Mouse (Mus musculus): Measurements from ENCODE around the gene Cln5. TPM values are rescaled to one million over a fixed set of nuclear protein-coding genes. Genes with fewer than 3 reads are reported as not detected.

Cln5 gene
- polyA plus RNA-seq, 1 experiment from 2014 or later: 38.3 TPM

- Histone ChIP-seq H3K4me3 (ENCODE audit: low read length) (no peak overlapping the region), H3K27me3 (ENCODE audit: control insufficient read depth, insufficient read depth, low read length) (no peaks in the 10 kb centered on the region), H3K4me1 (ENCODE audit: control insufficient read depth, insufficient read depth, low read length) (no peaks in the 10 kb centered on the region), H3K27ac (ENCODE audit: low read depth, low read length) (no peak overlapping the region), H3K36me3 (ENCODE audit: control insufficient read depth, insufficient read depth, low read length) (peaks cover 61% of the 10 kb centered on the region), H3K4me2 (replicated peaks; ENCODE audit: low read depth, low read length) (no peak overlapping the region), H3K9ac (ENCODE audit: low read depth, low read length) (no peak overlapping the region), H3K9me3 (ENCODE audit: control insufficient read depth, low read length) (no peaks in the 10 kb centered on the region)
- WGBS: 76% methylated on average over 6 of the region's 6 CpGs
- ATAC-seq (ENCODE audit: low FRiP score, low TSS enrichment): no peak
Measured at GRCm38 (mm10) chr14:103088624-103089023, 18.6 kb downstream of the Cln5 start.

GRCm38 (mm10) chr14:103093236-103093635 is 23.2 kb downstream of the Cln5 start:
- no peaks in the 10 kb centered on the region for H3K27me3 ChIP-seq (ENCODE audit: control insufficient read depth, insufficient read depth, low read length)
- no peaks in the 10 kb centered on the region for H3K4me1 ChIP-seq (ENCODE audit: control insufficient read depth, insufficient read depth, low read length)
- 84% methylated on average over 3 of the region's 3 CpGs for WGBS
- H3K4me3 ChIP-seq (ENCODE audit: low read length): no peak overlapping the region
- ATAC-seq (ENCODE audit: low FRiP score, low TSS enrichment): no peak
- H3K36me3 ChIP-seq (ENCODE audit: control insufficient read depth, insufficient read depth, low read length): peaks cover 39% of the 10 kb centered on the region
- no peak overlapping the region for H3K4me2 ChIP-seq (replicated peaks; ENCODE audit: low read depth, low read length)
- H3K9ac ChIP-seq (ENCODE audit: low read depth, low read length): no peak overlapping the region
- no peak overlapping the region for H3K27ac ChIP-seq (ENCODE audit: low read depth, low read length)
- H3K9me3 ChIP-seq (ENCODE audit: control insufficient read depth, low read length): no peaks in the 10 kb centered on the region

GRCm38 (mm10) chr14:103093670-103094069 is 23.7 kb downstream of the Cln5 start:
- Histone ChIP-seq H3K4me3 (ENCODE audit: low read length) (no peak overlapping the region), H3K36me3 (ENCODE audit: control insufficient read depth, insufficient read depth, low read length) (peaks cover 35% of the 10 kb centered on the region), H3K4me1 (ENCODE audit: control insufficient read depth, insufficient read depth, low read length) (no peaks in the 10 kb centered on the region), H3K27ac (ENCODE audit: low read depth, low read length) (no peak overlapping the region), H3K9ac (ENCODE audit: low read depth, low read length) (no peak overlapping the region), H3K4me2 (replicated peaks; ENCODE audit: low read depth, low read length) (no peak overlapping the region), H3K9me3 (ENCODE audit: control insufficient read depth, low read length) (no peaks in the 10 kb centered on the region), H3K27me3 (ENCODE audit: control insufficient read depth, insufficient read depth, low read length) (no peaks in the 10 kb centered on the region)
- 58% methylated on average over 4 of the region's 4 CpGs for WGBS
- no peak for ATAC-seq (ENCODE audit: low FRiP score, low TSS enrichment)

- Histone ChIP-seq H3K4me2 (replicated peaks; ENCODE audit: low read depth, low read length) (no peak overlapping the region), H3K27me3 (ENCODE audit: control insufficient read depth, insufficient read depth, low read length) (no peaks in the 10 kb centered on the region), H3K36me3 (ENCODE audit: control insufficient read depth, insufficient read depth, low read length) (peaks cover 26% of the 10 kb centered on the region), H3K4me1 (ENCODE audit: control insufficient read depth, insufficient read depth, low read length) (no peaks in the 10 kb centered on the region), H3K9me3 (ENCODE audit: control insufficient read depth, low read length) (no peaks in the 10 kb centered on the region), H3K9ac (ENCODE audit: low read depth, low read length) (no peak overlapping the region), H3K27ac (ENCODE audit: low read depth, low read length) (no peak overlapping the region), H3K4me3 (ENCODE audit: low read length) (no peak overlapping the region)
- no peak for ATAC-seq (ENCODE audit: low FRiP score, low TSS enrichment)
- 88% methylated on average over 8 of the region's 8 CpGs for WGBS
Measured at GRCm38 (mm10) chr14:103095036-103095435, 25.0 kb downstream of the Cln5 start.

- no peak overlapping the region for H3K4me3 ChIP-seq (ENCODE audit: low read length)
- no peaks in the 10 kb centered on the region for H3K27me3 ChIP-seq (ENCODE audit: control insufficient read depth, insufficient read depth, low read length)
- no peaks in the 10 kb centered on the region for H3K4me1 ChIP-seq (ENCODE audit: control insufficient read depth, insufficient read depth, low read length)
- peaks cover 26% of the 10 kb centered on the region for H3K36me3 ChIP-seq (ENCODE audit: control insufficient read depth, insufficient read depth, low read length)
- H3K9me3 ChIP-seq (ENCODE audit: control insufficient read depth, low read length): no peaks in the 10 kb centered on the region
- WGBS: 90% methylated on average over 8 of the region's 8 CpGs
- H3K4me2 ChIP-seq (replicated peaks; ENCODE audit: low read depth, low read length): no peak overlapping the region
- no peak for ATAC-seq (ENCODE audit: low FRiP score, low TSS enrichment)
- no peak overlapping the region for H3K9ac ChIP-seq (ENCODE audit: low read depth, low read length)
- no peak overlapping the region for H3K27ac ChIP-seq (ENCODE audit: low read depth, low read length)
Measured at GRCm38 (mm10) chr14:103095826-103096225, 25.8 kb downstream of the Cln5 start.

- WGBS: 83% methylated on average over 6 of the region's 6 CpGs
- Histone ChIP-seq H3K27me3 (ENCODE audit: control insufficient read depth, insufficient read depth, low read length) (no peaks in the 10 kb centered on the region), H3K4me2 (replicated peaks; ENCODE audit: low read depth, low read length) (no peak overlapping the region), H3K9me3 (ENCODE audit: control insufficient read depth, low read length) (no peaks in the 10 kb centered on the region), H3K27ac (ENCODE audit: low read depth, low read length) (no peak overlapping the region), H3K36me3 (ENCODE audit: control insufficient read depth, insufficient read depth, low read length) (peaks cover 21% of the 10 kb centered on the region), H3K4me1 (ENCODE audit: control insufficient read depth, insufficient read depth, low read length) (no peaks in the 10 kb centered on the region), H3K4me3 (ENCODE audit: low read length) (no peak overlapping the region), H3K9ac (ENCODE audit: low read depth, low read length) (no peak overlapping the region)
- ATAC-seq (ENCODE audit: low FRiP score, low TSS enrichment): no peak
Measured at GRCm38 (mm10) chr14:103096621-103097020, 26.6 kb downstream of the Cln5 start.

GRCm38 (mm10) chr14:103098213-103098586 is 28.2 kb downstream of the Cln5 start:
- Histone ChIP-seq H3K36me3 (ENCODE audit: control insufficient read depth, insufficient read depth, low read length) (peaks cover 10% of the 10 kb centered on the region; the same call in 1 of the 2 replicates), H3K4me1 (ENCODE audit: control insufficient read depth, insufficient read depth, low read length) (no peaks in the 10 kb centered on the region), H3K9ac (ENCODE audit: low read depth, low read length) (peak overlapping the region; percentile 95), H3K9me3 (ENCODE audit: control insufficient read depth, low read length) (no peaks in the 10 kb centered on the region), H3K4me3 (ENCODE audit: low read length) (peak overlapping the region; percentile 72), H3K4me2 (replicated peaks; ENCODE audit: low read depth, low read length) (peak overlapping the region; percentile 57), H3K27ac (ENCODE audit: low read depth, low read length) (no peak overlapping the region), H3K27me3 (ENCODE audit: control insufficient read depth, insufficient read depth, low read length) (no peaks in the 10 kb centered on the region)
- no peak for ATAC-seq (ENCODE audit: low FRiP score, low TSS enrichment)
- WGBS: 1% methylated on average over 2 of the region's 2 CpGs

- Histone ChIP-seq H3K36me3 (ENCODE audit: control insufficient read depth, insufficient read depth, low read length) (peaks cover 10% of the 10 kb centered on the region; the same call in 1 of the 2 replicates), H3K4me2 (replicated peaks; ENCODE audit: low read depth, low read length) (peak overlapping the region; percentile 57), H3K27ac (ENCODE audit: low read depth, low read length) (peak overlapping the region; percentile 98), H3K9ac (ENCODE audit: low read depth, low read length) (peak overlapping the region; percentile 95), H3K9me3 (ENCODE audit: control insufficient read depth, low read length) (no peaks in the 10 kb centered on the region), H3K4me3 (ENCODE audit: low read length) (peak overlapping the region; percentile 72), H3K27me3 (ENCODE audit: control insufficient read depth, insufficient read depth, low read length) (no peaks in the 10 kb centered on the region), H3K4me1 (ENCODE audit: control insufficient read depth, insufficient read depth, low read length) (no peaks in the 10 kb centered on the region)
- peak; percentile 87 for ATAC-seq (ENCODE audit: low FRiP score, low TSS enrichment)
- under 1% methylated on average over 73 of the region's 86 CpGs for WGBS
Measured at GRCm38 (mm10) chr14:103098587-103099235, 28.7 kb downstream of the Cln5 start.

- Histone ChIP-seq H3K4me3 (ENCODE audit: low read length) (peak within 1 kb of the TSS; percentile 72), H3K27me3 (ENCODE audit: control insufficient read depth, insufficient read depth, low read length) (no peaks in the 10 kb centered on the region)
- peak; percentile 94 for ATAC-seq (ENCODE audit: low FRiP score, low TSS enrichment)
Measured at GRCm38 (mm10) chr14:103099238-103099933, 29.4 kb downstream of the Cln5 start, which contains the start of gene Fbxl3. TSS of gene Fbxl3 (minus strand) at chr14:103099566.

More at GRCm38 (mm10) chr14:103099238-103099933, 29.4 kb downstream of the Cln5 start, which contains the start of gene Fbxl3:
- Histone ChIP-seq H3K9ac (ENCODE audit: low read depth, low read length) (peak within 1 kb of the TSS; percentile 95), H3K4me1 (ENCODE audit: control insufficient read depth, insufficient read depth, low read length) (no peaks in the 10 kb centered on the region), H3K4me2 (replicated peaks; ENCODE audit: low read depth, low read length) (peak within 1 kb of the TSS; percentile 57), H3K36me3 (ENCODE audit: control insufficient read depth, insufficient read depth, low read length) (peaks cover 10% of the 10 kb centered on the region; the same call in 1 of the 2 replicates), H3K27ac (ENCODE audit: low read depth, low read length) (peak within 1 kb of the TSS; percentile 98), H3K9me3 (ENCODE audit: control insufficient read depth, low read length) (no peaks in the 10 kb centered on the region)
- WGBS: under 1% methylated on average over 78 of the region's 88 CpGs

Measured in kidney, embryonic 14.5 days (tissue).